Mouse (Mus musculus): ENCODE results near the gene Syt13.

DNA sequence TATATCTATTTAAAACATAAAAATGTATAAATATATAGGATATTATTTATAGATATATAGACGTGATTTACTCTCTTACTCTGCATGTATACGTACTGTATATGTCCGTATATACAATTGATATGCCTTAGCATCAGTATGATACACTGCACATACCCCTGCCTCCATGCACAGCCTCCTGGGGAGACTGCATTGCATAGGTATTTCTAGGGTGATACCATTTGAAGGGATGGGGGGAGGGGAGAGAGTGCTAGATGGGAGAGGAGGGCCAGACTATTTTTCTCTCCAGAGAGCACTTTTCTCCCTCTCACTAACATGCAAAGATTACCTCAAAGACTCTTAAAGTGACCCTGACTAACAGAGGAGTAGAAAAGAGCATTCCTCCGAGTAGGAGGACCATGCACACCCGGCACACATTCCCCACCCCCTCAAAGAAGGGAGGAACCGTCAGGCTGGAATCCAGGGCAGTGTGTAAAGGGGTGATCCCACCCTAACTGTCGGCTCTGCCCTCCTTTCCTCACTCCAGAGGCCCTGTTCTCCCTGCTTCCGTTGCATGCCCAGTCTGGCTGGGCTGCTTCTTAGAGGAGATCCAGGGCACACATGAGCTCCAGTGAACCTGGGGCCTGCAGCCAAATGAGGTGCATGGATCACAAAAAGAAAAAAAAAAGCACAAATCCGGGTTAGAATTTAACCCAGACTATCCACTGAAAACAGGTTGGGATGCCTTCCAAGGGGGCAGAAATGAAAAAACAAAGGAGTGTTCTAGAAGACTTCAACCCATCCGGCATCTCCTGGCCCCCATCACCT lies 52.3 kb downstream of the Syt13 start:
- TF ChIP-seq CTCF (conservative IDR thresholded peaks at IDR 0.05; ENCODE audit: low read length) (no peak), NANOG (IDR thresholded peaks at IDR 0.05; ENCODE audit: borderline replicate concordance, low read length) (no peak)
